Mouse (Mus musculus) lung, postnatal 0 days (tissue): Measurements from ENCODE around the gene Stk4.

Experiments used
- CTCF ChIP-seq: IDR thresholded peaks from 2 replicates; pipeline ENCODE4 v1.5.1; 2016; ENCODE audit warnings: antibody characterized with exemption, mild to moderate bottlenecking
- EP300 ChIP-seq: IDR thresholded peaks from 2 replicates; pipeline ENCODE4 v1.6.1; 2016; ENCODE audit warnings: antibody characterized with exemption, mild to moderate bottlenecking, control low read depth

- no peak for TF ChIP-seq EP300
- no peak for TF ChIP-seq CTCF
Observed at GRCm38 (mm10) chr2:164089508-164089907, 19.4 kb downstream of the Stk4 start.
